11 mouse cellular contexts compared by ENCODE assay signal in genomic region chr11:95391743-95392142, GRCm38 (mm10). TPM values are rescaled to one million over a fixed set of nuclear protein-coding genes. Genes with fewer than 3 reads are reported as not detected.
DNase-seq lines count a peak whose midpoint lies in the region; ATAC-seq lines count a peak whose summit lies in the region.
"Had no signal": no experiment of that assay in that cellular context is flagged by ENCODE, and none has a peak within 500 bp of the region (broad histone marks: within the 10 kb centered on the region; RNA-seq: fewer than 3 reads in every experiment).

No protein-coding gene starts in this region.

- H3K27ac ChIP-seq in forebrain, embryonic 13.5 days = peak overlapping the region; percentile 55
- H3K27ac ChIP-seq in forebrain, embryonic 10.5 days = no peak overlapping the region
- H3K27ac ChIP-seq: liver, embryonic 15.5 days; midbrain, embryonic 12.5 days had no signal

- no peak for DNase-seq in forebrain, embryonic 10.5 days (ENCODE audit: extremely low spot score, low spot score)
- peak; percentile 70 for DNase-seq in layer of hippocampus, adult 11-12 months (ENCODE audit: low spot score)
- DNase-seq in layer of hippocampus, postnatal 25 days (ENCODE audit: extremely low spot score in 1 of 2, low spot score in 1 of 2) = no peak
- DNase-seq in cerebellum, adult 9-11 months = peak; percentile 90
- peak; percentile 81 for DNase-seq in layer of hippocampus, adult 9-11 months
- no peak for DNase-seq in urinary bladder, postnatal 10 days (ENCODE audit: low spot score)
- no peak for DNase-seq in lung, postnatal 25 days (ENCODE audit: low spot score)
- DNase-seq: kidney, adult 2 months had no signal

- no peak overlapping the region for H3K4me2 ChIP-seq in forebrain, embryonic 13.5 days
- H3K4me2 ChIP-seq: liver, embryonic 15.5 days; midbrain, embryonic 12.5 days had no signal

- H3K4me3 ChIP-seq in forebrain, embryonic 13.5 days = no peak overlapping the region
- H3K4me3 ChIP-seq in forebrain, embryonic 10.5 days = no peak overlapping the region
- H3K4me3 ChIP-seq: liver, embryonic 15.5 days; midbrain, embryonic 12.5 days had no signal

- no peaks in the 10 kb centered on the region for H3K9me3 ChIP-seq in forebrain, embryonic 13.5 days (replicated peaks)
- H3K9me3 ChIP-seq in forebrain, embryonic 10.5 days = no peaks in the 10 kb centered on the region
- H3K9me3 ChIP-seq: liver, embryonic 15.5 days; midbrain, embryonic 12.5 days had no signal

- peak; percentile 68; the same call in 1 of the 2 replicates for ATAC-seq in forebrain, embryonic 13.5 days

- H3K36me3 ChIP-seq in forebrain, embryonic 13.5 days (ENCODE audit: poor library complexity, severe bottlenecking) = peaks cover 60% of the 10 kb centered on the region
- H3K36me3 ChIP-seq in forebrain, embryonic 10.5 days (replicated peaks) = peaks cover 62% of the 10 kb centered on the region

- 79% methylated on average over 5 of the region's 5 CpGs for WGBS in forebrain, embryonic 13.5 days
- WGBS in forebrain, embryonic 10.5 days = 82% methylated on average over 5 of the region's 5 CpGs

- peaks cover 10% of the 10 kb centered on the region; the same call in 1 of the 2 replicates for H3K4me1 ChIP-seq in forebrain, embryonic 13.5 days
- H3K4me1 ChIP-seq in forebrain, embryonic 10.5 days = peaks cover 26% of the 10 kb centered on the region

- no peak overlapping the region for H3K9ac ChIP-seq in forebrain, embryonic 13.5 days
- H3K9ac ChIP-seq: liver, embryonic 15.5 days; midbrain, embryonic 12.5 days had no signal

- H3K27me3 ChIP-seq in forebrain, embryonic 13.5 days = no peaks in the 10 kb centered on the region
- H3K27me3 ChIP-seq in forebrain, embryonic 10.5 days (ENCODE audit: poor library complexity, severe bottlenecking) = no peaks in the 10 kb centered on the region

RNA-seq across cellular contexts. Expression of gene Slc35b1, which starts 7.3 kb away (rescaled TPM):
- 135 and 140 TPM in 2 replicates for polyA plus RNA-seq in forebrain, embryonic 13.5 days (2015; fragmentation: Nextera tagmentation; extraction: Ambion mirVana)
- polyA plus RNA-seq in forebrain, embryonic 10.5 days (2016; fragmentation: Nextera tagmentation; extraction: Ambion mirVana) = 118 and 119 TPM in 2 replicates
- 10 to 100 TPM; 69.7 to 69.9 TPM for total RNA-seq in layer of hippocampus, postnatal 25 days (2021)

RNA-seq across cellular contexts. Expression of gene Spop, which starts 22.1 kb away (rescaled TPM):
- polyA plus RNA-seq in forebrain, embryonic 13.5 days (2015; fragmentation: Nextera tagmentation; extraction: Ambion mirVana) = 175 and 178 TPM in 2 replicates
- polyA plus RNA-seq in forebrain, embryonic 10.5 days (2016; fragmentation: Nextera tagmentation; extraction: Ambion mirVana) = 142 and 145 TPM in 2 replicates
- total RNA-seq in layer of hippocampus, postnatal 25 days (2021) = 100 to 1,000 TPM; 159 to 170 TPM

RNA-seq across cellular contexts. Expression of gene Fam117a, which starts 54.9 kb away (rescaled TPM):
- 3.0 and 3.8 TPM in 2 replicates for polyA plus RNA-seq in forebrain, embryonic 13.5 days (2015; fragmentation: Nextera tagmentation; extraction: Ambion mirVana)
- polyA plus RNA-seq in forebrain, embryonic 10.5 days (2016; fragmentation: Nextera tagmentation; extraction: Ambion mirVana) = 7.4 and 7.7 TPM in 2 replicates
- 1 to 10 TPM; 3.2 to 7.2 TPM for total RNA-seq in layer of hippocampus, postnatal 25 days (2021)

Comparison
In these comparisons a context has a peak if more than half of its experiments do, and no peak if none do; other contexts are left out.
1. DNase-seq: peak in layer of hippocampus, adult 11-12 months (single experiment), cerebellum, adult 9-11 months (single experiment) and layer of hippocampus, adult 9-11 months (single experiment); none in forebrain, embryonic 10.5 days (single experiment), layer of hippocampus, postnatal 25 days (0 of 2), urinary bladder, postnatal 10 days (single experiment) and lung, postnatal 25 days (single experiment).